Mouse (Mus musculus): ENCODE measurements around the gene Ebpl. TPM values are rescaled to one million over a fixed set of nuclear protein-coding genes. Genes with fewer than 3 reads are reported as not detected.

Gene Ebpl
- polyA plus RNA-seq (2012), result 0.54 and 0.68 TPM in 2 replicates

GRCm38 (mm10) chr14:61360131-61360980 lies at the start of gene Ebpl:
Gene Ebpl, minus strand, starts transcription at chr14:61360439.

GRCm38 (mm10) chr14:61309593-61309992 lies 50.6 kb downstream of the Ebpl start, which contains the start of gene Arl11:
Gene Arl11, plus strand, starts transcription at chr14:61309753.

Other genes starting within 250 kb of the Ebpl start
- gene Sacs, start 222.0 kb downstream of the Ebpl start, polyA plus RNA-seq (2012), result 0.41 and 0.71 TPM in 2 replicates
- not detected in 2 replicates for gene Sgcg, start 101.9 kb downstream of the Ebpl start, polyA plus RNA-seq (2012)
- gene Arl11, start 50.7 kb downstream of the Ebpl start, polyA plus RNA-seq (2012), result 12.5 and 19.7 TPM in 2 replicates
- 9.4 and 11.6 TPM in 2 replicates for gene Kpna3, start 79.4 kb upstream of the Ebpl start, polyA plus RNA-seq (2012)
- gene Spryd7, start 196.4 kb upstream of the Ebpl start, polyA plus RNA-seq (2012), result 4.4 and 6.9 TPM in 2 replicates
- 0.64 and 0.90 TPM in 2 replicates for gene Trim13, start 237.8 kb upstream of the Ebpl start, polyA plus RNA-seq (2012)
- 0.14 TPM in 1 of 2 replicates, not detected in the other for gene Kcnrg, start 247.0 kb upstream of the Ebpl start, polyA plus RNA-seq (2012)

Data from megakaryocyte-erythroid progenitor cell, adult 5 weeks (primary cell).